Mouse (Mus musculus): ENCODE data around the gene Scrg1.

DNA sequence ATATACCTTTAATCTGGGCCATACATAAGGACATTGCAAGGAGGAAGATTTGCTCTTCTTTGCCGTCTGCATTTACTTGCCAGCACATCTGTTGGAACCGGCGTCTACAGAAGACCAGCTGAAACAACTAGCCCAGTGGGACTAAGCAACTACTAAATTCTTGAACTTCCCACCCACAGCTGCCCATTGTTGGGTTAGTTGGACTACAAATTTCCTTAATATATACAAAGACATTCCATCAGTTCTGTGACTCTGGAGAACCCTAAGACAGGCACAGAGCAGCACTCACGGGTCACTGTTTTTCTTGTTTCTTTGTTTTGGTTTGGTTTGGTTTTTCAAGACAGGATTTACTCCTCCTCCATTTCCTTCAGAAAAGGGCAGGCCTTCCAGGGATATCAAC, 24.9 kb downstream of the Scrg1 start:
- no peak for TF ChIP-seq CTCF (IDR thresholded peaks at IDR 0.05; ENCODE audit: borderline replicate concordance, insufficient read depth, low read depth, low read length)
- TF ChIP-seq POLR2A (IDR thresholded peaks at IDR 0.05; ENCODE audit: borderline replicate concordance, insufficient read depth, low read length), result no peak
